Mouse (Mus musculus) small intestine, adult 2 months (tissue): ENCODE data around the gene Map7.

ENCODE experiments used
- CTCF ChIP-seq: fragments of 200-500 bp; IDR thresholded peaks from 2 replicates; pipeline ENCODE4 v1.5.1; 2012; ENCODE audit warnings: low read depth, mild to moderate bottlenecking, control low read depth, inconsistent platforms, low read length, moderate library complexity, mixed read lengths; ENCODE audit not compliant: insufficient replicate concordance, insufficient read length; ENCODE audit errors: extremely low read depth
- POLR2A ChIP-seq: fragments of 200-500 bp; IDR thresholded peaks from 2 replicates; pipeline ENCODE4 v1.6.1; 2012; ENCODE audit warnings: low read depth, mild to moderate bottlenecking, control low read depth, inconsistent platforms, low read length, moderate library complexity

- TF ChIP-seq CTCF: no peak
- no peak for TF ChIP-seq POLR2A
Observed at GRCm38 (mm10) chr10:20234466-20234865, 86.2 kb downstream of the Map7 start.
